Mouse (Mus musculus) ES-Bruce4 (cell line): ENCODE measurements around the gene Sdha.

Experiments
- CTCF ChIP-seq: IDR thresholded peaks from one replicate; pipeline ENCODE4 v1.8.1; 2011; ENCODE audit warnings: low read depth, low read length
- EP300 ChIP-seq: IDR thresholded peaks from 2 replicates; pipeline ENCODE4 v1.6.1; 2011; ENCODE audit warnings: low read depth, low read length; ENCODE audit not compliant: insufficient read depth
- POLR2A ChIP-seq: IDR thresholded peaks from one replicate; pipeline ENCODE4 v1.8.1; 2011; ENCODE audit warnings: low read length; ENCODE audit not compliant: insufficient read depth

DNA sequence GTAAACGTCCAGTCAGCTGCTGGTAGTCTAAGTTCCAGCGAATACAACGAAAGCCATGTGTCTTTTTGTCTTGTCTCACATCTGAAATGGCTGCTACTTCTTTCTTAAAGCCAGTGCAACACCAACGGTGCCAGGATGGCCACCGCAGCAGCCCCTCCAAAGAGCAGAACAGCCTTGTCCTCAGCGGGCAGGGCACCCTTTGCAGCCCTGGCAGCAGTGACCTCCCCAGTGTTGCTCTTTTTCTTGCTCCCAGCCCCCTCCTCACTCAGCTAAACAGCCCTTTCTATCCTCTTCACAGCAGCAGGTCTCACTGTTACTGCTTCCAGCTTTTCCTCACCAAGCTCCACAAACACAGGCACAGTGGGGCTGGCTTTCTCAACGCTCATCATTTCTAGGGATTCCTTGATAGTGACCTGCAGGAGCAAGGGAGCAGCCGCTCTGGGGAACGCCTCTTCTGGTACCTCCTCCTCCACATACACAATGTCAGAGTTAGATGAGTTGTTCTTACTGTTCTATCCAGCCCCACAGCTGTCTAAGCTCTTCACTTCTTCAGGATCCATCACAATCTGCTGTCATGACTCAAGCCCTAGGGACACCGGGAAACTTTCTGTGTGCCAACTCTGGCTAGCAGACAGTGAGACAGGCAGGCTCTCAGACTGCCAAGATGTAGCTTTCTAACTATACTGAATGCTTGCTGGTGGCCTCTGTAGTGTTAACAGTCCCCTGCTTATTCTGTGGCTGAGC, 31.6 kb upstream of the Sdha start:
- TF ChIP-seq POLR2A = no peak
- TF ChIP-seq EP300 = no peak
- TF ChIP-seq CTCF = no peak
